Mouse (Mus musculus): ENCODE results near the gene Mum1. TPM values are rescaled to one million over a fixed set of nuclear protein-coding genes. Genes with fewer than 3 reads are reported as not detected.

Gene Mum1
- polyA plus RNA-seq, 1 experiment, result 27.2 TPM

DNA sequence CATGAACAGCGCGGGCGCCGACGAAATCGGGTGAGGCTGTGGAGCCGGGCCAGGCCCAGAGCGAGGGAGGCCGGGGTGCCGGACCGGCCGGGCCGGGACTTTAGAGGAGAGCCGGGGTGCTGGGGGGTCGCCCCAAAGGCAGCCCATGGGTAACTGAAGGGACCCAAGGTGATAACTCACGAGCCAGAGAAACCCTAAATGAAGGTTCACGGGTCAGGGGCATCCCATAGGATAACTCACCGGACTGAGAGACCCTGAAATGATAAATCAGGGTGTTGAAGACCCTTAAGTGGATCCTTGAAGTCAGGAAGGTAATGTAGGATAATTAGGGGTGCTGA is 38.9 kb downstream of the Mum1 start:
- peaks cover 45% of the 10 kb centered on the region for H3K4me1 ChIP-seq (ENCODE audit: control insufficient read depth, insufficient read depth, low read length)
- H3K4me3 ChIP-seq (ENCODE audit: insufficient read depth, low read length), result peak overlapping the region; percentile 69
- H3K27ac ChIP-seq (ENCODE audit: insufficient read depth, low read depth, low read length), result peak overlapping the region; percentile 68
- TF ChIP-seq CTCF (IDR thresholded peaks at IDR 0.05; ENCODE audit: low read depth, low read length) (no peak), POLR2A (IDR thresholded peaks at IDR 0.05; ENCODE audit: borderline replicate concordance, low read depth, low read length) (no peak)

DNA sequence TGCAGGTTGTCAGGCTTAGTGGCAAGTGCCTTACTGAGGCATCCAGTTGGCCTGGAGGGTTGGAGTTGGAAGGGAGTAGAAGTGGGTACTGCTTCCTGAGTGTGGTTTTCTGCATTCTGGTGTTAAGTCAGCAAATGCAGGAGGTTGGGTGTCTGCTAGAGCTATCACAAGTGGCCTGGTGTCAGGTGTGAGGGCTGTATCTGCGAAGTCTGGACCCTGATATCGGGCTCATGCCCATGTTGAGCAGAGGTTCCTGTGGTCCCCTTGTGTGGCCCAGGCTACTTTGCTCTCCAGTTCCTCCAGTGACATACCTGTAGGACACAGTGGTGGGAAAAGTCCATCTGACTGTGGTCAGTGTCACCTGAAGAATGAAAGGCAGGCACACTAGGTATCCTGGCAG is 43.9 kb downstream of the Mum1 start:
- no peak overlapping the region for H3K27ac ChIP-seq (ENCODE audit: insufficient read depth, low read depth, low read length)
- no peak for TF ChIP-seq CTCF (IDR thresholded peaks at IDR 0.05; ENCODE audit: low read depth, low read length)
- H3K4me1 ChIP-seq (ENCODE audit: control insufficient read depth, insufficient read depth, low read length), result peaks cover 43% of the 10 kb centered on the region
- no peak overlapping the region for H3K4me3 ChIP-seq (ENCODE audit: insufficient read depth, low read length)

DNA sequence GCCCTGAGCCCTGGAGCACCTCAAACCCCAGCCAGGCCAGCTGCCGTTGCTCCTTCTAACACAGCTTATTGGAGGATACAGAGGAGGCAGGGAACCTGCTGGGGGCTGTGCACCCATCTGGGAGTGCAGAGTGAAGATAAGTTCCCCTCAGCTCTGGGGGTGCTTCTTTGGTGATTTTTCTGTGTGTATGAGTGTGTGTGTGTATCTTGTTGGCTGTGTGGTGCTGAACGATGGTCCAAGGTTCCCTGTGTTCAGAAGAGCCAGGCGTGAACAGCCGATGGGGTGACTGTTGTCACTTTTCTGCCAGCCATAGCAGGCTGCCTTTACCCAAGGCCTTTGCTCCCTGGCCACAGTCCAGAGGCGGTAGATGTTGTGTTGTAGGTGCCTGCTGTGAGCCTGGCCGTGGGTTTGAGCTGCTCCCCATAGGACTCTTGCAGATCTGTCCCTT is 44.5 kb downstream of the Mum1 start:
- peaks cover 43% of the 10 kb centered on the region for H3K4me1 ChIP-seq (ENCODE audit: control insufficient read depth, insufficient read depth, low read length)
- no peak overlapping the region for H3K27ac ChIP-seq (ENCODE audit: insufficient read depth, low read depth, low read length)
- H3K4me3 ChIP-seq (ENCODE audit: insufficient read depth, low read length), result no peak overlapping the region
- TF ChIP-seq CTCF (IDR thresholded peaks at IDR 0.05; ENCODE audit: low read depth, low read length), result no peak
- no peak for TF ChIP-seq POLR2A (IDR thresholded peaks at IDR 0.05; ENCODE audit: borderline replicate concordance, low read depth, low read length)

DNA sequence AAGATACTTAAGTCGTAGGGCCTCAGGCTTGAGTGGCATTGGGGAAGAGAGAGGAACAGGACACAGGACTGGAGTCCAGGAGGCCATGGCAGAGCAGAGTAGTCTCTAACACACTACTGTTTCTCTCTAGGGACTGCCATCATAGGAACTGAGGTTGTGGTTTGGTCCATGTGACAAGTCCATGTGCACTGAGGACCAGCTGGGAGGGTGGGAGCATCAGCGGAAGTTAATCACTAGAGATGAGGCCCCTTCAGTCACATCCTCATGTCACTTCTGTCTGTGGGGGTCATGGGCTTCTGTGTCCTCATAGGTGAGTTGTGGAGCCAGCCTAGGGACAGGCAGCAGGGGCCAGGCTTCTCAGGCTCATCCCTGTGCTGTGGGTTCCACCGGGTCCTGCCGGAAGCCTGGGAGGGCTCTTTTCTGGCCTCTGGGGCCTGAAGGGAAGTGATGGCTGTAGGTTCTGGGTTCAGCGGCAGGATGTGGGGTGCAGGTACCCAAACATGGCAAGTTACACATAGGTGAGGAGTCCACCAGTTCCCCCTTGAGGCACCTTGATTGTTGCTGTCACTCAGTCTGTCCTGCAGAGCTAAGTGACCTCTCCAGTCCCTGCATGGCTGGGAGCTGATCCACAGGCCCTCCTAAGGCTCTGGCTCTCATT is 45.1 kb downstream of the Mum1 start:
- TF ChIP-seq CTCF (IDR thresholded peaks at IDR 0.05; ENCODE audit: low read depth, low read length), result no peak
- no peak for TF ChIP-seq POLR2A (IDR thresholded peaks at IDR 0.05; ENCODE audit: borderline replicate concordance, low read depth, low read length)
- peaks cover 43% of the 10 kb centered on the region for H3K4me1 ChIP-seq (ENCODE audit: control insufficient read depth, insufficient read depth, low read length)
- H3K27ac ChIP-seq (ENCODE audit: insufficient read depth, low read depth, low read length), result no peak overlapping the region
- H3K4me3 ChIP-seq (ENCODE audit: insufficient read depth, low read length), result no peak overlapping the region

DNA sequence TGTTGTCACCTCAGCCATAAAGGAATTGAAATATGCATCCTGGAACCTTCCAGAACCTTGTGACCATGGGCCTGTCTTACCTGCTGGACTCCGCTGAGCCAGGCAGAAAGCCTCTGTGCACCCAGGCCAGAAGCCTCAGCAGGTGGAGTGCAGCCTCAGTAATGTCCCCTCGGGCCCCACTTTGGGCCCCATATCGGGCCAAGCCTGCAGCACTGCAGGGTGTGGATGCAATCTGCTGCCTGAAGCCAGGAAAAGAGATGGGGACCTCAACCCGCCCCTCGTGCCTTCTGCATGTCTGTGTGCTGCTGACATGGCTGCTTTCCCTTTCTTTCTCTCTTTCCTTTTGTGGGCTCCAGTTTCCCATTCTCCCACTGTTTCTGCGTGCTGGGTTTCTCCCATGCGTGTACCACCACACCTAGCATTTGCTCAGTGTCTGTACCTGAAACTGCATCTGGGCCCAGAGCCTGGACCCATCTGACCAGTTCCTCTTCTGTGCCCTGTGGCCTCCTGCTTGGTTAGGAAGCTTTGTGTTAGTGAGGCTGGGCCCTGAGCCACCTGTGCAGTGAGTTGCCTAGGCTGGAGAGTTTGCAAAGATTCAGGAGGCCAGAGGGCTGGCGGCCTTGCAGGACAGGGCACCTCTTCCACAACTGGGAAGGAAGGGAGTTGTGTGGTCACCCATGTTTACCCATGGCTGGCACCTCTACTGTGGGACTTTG is 45.8 kb downstream of the Mum1 start:
- no peak overlapping the region for H3K27ac ChIP-seq (ENCODE audit: insufficient read depth, low read depth, low read length)
- H3K4me1 ChIP-seq (ENCODE audit: control insufficient read depth, insufficient read depth, low read length), result peaks cover 37% of the 10 kb centered on the region
- TF ChIP-seq CTCF (IDR thresholded peaks at IDR 0.05; ENCODE audit: low read depth, low read length), result no peak
- TF ChIP-seq POLR2A (IDR thresholded peaks at IDR 0.05; ENCODE audit: borderline replicate concordance, low read depth, low read length), result no peak

DNA sequence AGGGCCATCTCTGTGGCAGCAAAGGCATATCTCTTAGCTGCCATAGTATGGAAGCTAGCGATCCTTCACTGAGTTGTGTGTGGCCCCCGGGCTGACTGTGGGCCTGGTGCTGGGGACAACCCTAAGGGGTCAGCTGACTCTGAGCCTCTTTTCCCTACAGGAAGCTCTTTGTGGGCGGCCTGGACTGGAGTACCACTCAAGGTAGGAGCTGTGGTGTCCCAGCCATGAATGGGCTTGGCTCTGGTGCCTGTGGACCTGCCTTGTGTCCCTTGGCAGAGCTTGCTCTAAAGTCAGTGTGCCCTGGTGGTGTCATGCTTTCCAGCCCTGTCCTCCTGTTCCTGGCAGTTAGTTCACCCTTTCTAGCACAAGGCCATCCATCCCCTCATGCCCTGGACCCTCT is 47.6 kb downstream of the Mum1 start:
- TF ChIP-seq CTCF (IDR thresholded peaks at IDR 0.05; ENCODE audit: low read depth, low read length) (no peak), POLR2A (IDR thresholded peaks at IDR 0.05; ENCODE audit: borderline replicate concordance, low read depth, low read length) (no peak)
- Histone ChIP-seq H3K4me3 (ENCODE audit: insufficient read depth, low read length) (no peak overlapping the region), H3K27ac (ENCODE audit: insufficient read depth, low read depth, low read length) (no peak overlapping the region), H3K4me1 (ENCODE audit: control insufficient read depth, insufficient read depth, low read length) (peaks cover 23% of the 10 kb centered on the region)

More for the DNA sequence above, 45.8 kb downstream of the Mum1 start:
- no peak overlapping the region for H3K4me3 ChIP-seq (ENCODE audit: insufficient read depth, low read length)

DNA sequence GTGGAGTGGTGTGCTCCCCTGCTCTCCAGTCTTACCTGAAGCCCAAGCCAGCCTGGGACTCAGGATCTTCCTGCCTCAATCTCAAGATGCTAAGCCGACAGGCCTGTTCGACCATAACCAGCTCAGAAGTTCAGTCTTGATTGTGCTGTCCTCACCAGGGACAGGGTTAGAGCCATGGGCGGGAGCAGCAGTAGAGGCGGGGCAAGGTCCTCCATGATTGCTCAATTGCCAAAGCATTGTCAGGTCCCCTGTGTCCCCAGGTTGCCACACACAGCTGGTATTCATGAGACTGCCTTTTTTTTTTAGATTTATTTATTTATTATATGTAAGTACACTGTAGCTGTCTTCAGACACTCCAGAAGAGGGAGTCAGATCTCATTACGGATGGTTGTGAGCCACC is 50.0 kb downstream of the Mum1 start:
- no peak overlapping the region for H3K4me3 ChIP-seq (ENCODE audit: insufficient read depth, low read length)
- peaks cover 8% of the 10 kb centered on the region for H3K4me1 ChIP-seq (ENCODE audit: control insufficient read depth, insufficient read depth, low read length)
- TF ChIP-seq POLR2A (IDR thresholded peaks at IDR 0.05; ENCODE audit: borderline replicate concordance, low read depth, low read length), result no peak
- no peak for TF ChIP-seq CTCF (IDR thresholded peaks at IDR 0.05; ENCODE audit: low read depth, low read length)
- no peak overlapping the region for H3K27ac ChIP-seq (ENCODE audit: insufficient read depth, low read depth, low read length)

DNA sequence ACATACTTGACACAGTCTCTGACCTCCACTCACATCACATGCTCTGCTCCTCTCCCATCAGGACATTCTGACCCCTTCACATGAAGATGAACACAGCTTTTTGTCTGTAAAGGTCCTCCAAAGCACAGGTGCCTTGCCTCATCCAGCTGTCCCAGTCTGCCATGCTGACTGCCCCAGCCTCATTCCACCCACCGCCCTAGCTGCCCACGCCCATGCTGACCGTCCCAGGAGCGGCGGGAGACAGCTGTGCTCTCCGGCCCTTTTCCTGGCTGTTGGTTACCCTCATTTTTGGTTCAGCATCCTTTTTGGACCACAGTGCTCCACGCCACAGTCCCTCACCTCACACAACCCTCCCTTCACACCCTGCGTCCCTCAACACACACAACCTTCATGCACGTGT is 52.2 kb downstream of the Mum1 start:
- no peak for TF ChIP-seq CTCF (IDR thresholded peaks at IDR 0.05; ENCODE audit: low read depth, low read length)
- TF ChIP-seq POLR2A (IDR thresholded peaks at IDR 0.05; ENCODE audit: borderline replicate concordance, low read depth, low read length), result no peak
- H3K4me3 ChIP-seq (ENCODE audit: insufficient read depth, low read length), result no peak overlapping the region
- H3K4me1 ChIP-seq (ENCODE audit: control insufficient read depth, insufficient read depth, low read length), result no peaks in the 10 kb centered on the region
- H3K27ac ChIP-seq (ENCODE audit: insufficient read depth, low read depth, low read length), result no peak overlapping the region

DNA sequence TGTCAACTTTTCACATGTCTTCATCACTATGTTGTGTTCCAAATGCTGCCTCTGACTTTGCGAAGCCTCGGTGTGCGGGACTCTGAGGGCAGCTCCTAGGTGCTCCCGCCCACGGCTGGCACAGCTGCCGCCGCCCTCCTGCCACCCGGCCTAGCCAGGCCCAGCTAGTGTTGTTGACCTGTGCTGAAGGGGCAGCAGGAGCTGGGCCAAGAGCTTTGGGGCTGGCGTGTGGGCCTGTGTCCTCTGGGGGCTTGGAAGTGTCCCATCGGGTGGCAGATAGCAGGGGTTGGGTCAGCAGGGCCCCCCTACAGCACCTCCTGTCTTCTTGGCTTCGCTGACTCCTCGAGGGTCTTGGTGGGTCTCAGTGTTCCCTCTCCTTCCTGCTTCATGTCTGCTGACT is 53.0 kb downstream of the Mum1 start:
- H3K4me1 ChIP-seq (ENCODE audit: control insufficient read depth, insufficient read depth, low read length), result no peaks in the 10 kb centered on the region
- TF ChIP-seq CTCF (IDR thresholded peaks at IDR 0.05; ENCODE audit: low read depth, low read length) (no peak), POLR2A (IDR thresholded peaks at IDR 0.05; ENCODE audit: borderline replicate concordance, low read depth, low read length) (no peak)

DNA sequence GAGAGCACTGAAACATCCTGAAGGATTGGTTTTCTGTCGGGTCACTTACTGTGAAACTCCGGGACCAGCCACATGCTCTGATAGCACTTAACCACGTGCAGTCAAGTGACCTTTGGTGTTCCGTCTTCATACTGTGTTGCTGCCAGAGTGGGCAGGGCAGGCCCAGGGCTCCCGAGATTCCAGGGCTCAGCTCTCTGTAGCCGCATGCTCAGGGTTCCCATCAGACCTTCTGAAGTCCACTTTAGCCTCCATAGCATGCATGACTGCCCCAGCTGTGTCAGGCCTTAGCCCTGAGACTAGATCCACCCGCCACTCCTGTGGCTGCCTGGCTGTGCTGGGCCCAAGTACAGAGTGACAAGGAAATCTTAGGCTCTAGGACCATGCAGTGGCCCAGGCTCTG is 55.1 kb downstream of the Mum1 start:
- no peak overlapping the region for H3K4me3 ChIP-seq (ENCODE audit: insufficient read depth, low read length)
- H3K4me1 ChIP-seq (ENCODE audit: control insufficient read depth, insufficient read depth, low read length), result no peaks in the 10 kb centered on the region
- no peak overlapping the region for H3K27ac ChIP-seq (ENCODE audit: insufficient read depth, low read depth, low read length)
- TF ChIP-seq CTCF (IDR thresholded peaks at IDR 0.05; ENCODE audit: low read depth, low read length), result no peak

More for the DNA sequence above, 53.0 kb downstream of the Mum1 start:
- no peak overlapping the region for H3K27ac ChIP-seq (ENCODE audit: insufficient read depth, low read depth, low read length)
- no peak overlapping the region for H3K4me3 ChIP-seq (ENCODE audit: insufficient read depth, low read length)
